Mouse (Mus musculus): ENCODE measurements around the gene Fut9. TPM values are rescaled to one million over a fixed set of nuclear protein-coding genes. Genes with fewer than 3 reads are reported as not detected.

Fut9 gene
- total RNA-seq (2015) (not detected in 2 replicates), total RNA-seq (2017) (not detected in 2 replicates)

- peak; percentile 31; the same call in 1 of the 2 replicates for ATAC-seq (replicated peaks; ENCODE audit: poor library complexity)
These were observed at the start of gene Fut9 for GRCm38 (mm10) chr4:25799476-25800283. Gene Fut9 (minus strand): TSS chr4:25800244.

GRCm38 (mm10) chr4:25815783-25816182, 15.7 kb upstream of the Fut9 start:
- no peak for ATAC-seq (replicated peaks; ENCODE audit: poor library complexity)

- ATAC-seq (replicated peaks; ENCODE audit: poor library complexity): no peak
These were observed 13.3 kb upstream of the Fut9 start for GRCm38 (mm10) chr4:25813340-25813739.

GRCm38 (mm10) chr4:25810058-25810457, 10.0 kb upstream of the Fut9 start:
- ATAC-seq (replicated peaks; ENCODE audit: poor library complexity): no peak

- no peak for ATAC-seq (replicated peaks; ENCODE audit: poor library complexity)
These were observed 1.7 kb upstream of the Fut9 start for GRCm38 (mm10) chr4:25801751-25802150.

- no peak for ATAC-seq (replicated peaks; ENCODE audit: poor library complexity)
These were observed 206 bp upstream of the Fut9 start for GRCm38 (mm10) chr4:25800284-25800616.

GRCm38 (mm10) chr4:25799051-25799475, 981 bp downstream of the Fut9 start:
- no peak for ATAC-seq (replicated peaks; ENCODE audit: poor library complexity)

- no peak for ATAC-seq (replicated peaks; ENCODE audit: poor library complexity)
These were observed 1.6 kb downstream of the Fut9 start for GRCm38 (mm10) chr4:25798412-25798811.

GRCm38 (mm10) chr4:25796149-25796548, 3.9 kb downstream of the Fut9 start:
- ATAC-seq (replicated peaks; ENCODE audit: poor library complexity): no peak

GRCm38 (mm10) chr4:25785276-25785675, 14.8 kb downstream of the Fut9 start:
- ATAC-seq (replicated peaks; ENCODE audit: poor library complexity): no peak

GRCm38 (mm10) chr4:25768657-25769056, 31.4 kb downstream of the Fut9 start:
- ATAC-seq (replicated peaks; ENCODE audit: poor library complexity): no peak

GRCm38 (mm10) chr4:25763091-25763490, 37.0 kb downstream of the Fut9 start:
- no peak for ATAC-seq (replicated peaks; ENCODE audit: poor library complexity)

GRCm38 (mm10) chr4:25757909-25758548, 42.0 kb downstream of the Fut9 start:
- ATAC-seq (replicated peaks; ENCODE audit: poor library complexity): no peak

- no peak for ATAC-seq (replicated peaks; ENCODE audit: poor library complexity)
These were observed 58.5 kb downstream of the Fut9 start for GRCm38 (mm10) chr4:25741553-25741952.

- ATAC-seq (replicated peaks; ENCODE audit: poor library complexity): no peak
These were observed 61.3 kb downstream of the Fut9 start for GRCm38 (mm10) chr4:25738782-25739181.

- ATAC-seq (replicated peaks; ENCODE audit: poor library complexity): no peak
These were observed 78.5 kb downstream of the Fut9 start for GRCm38 (mm10) chr4:25721576-25721975.

- ATAC-seq (replicated peaks; ENCODE audit: poor library complexity): no peak
These were observed 86.1 kb downstream of the Fut9 start for GRCm38 (mm10) chr4:25713907-25714306.

- ATAC-seq (replicated peaks; ENCODE audit: poor library complexity): no peak
These were observed 115.1 kb downstream of the Fut9 start for GRCm38 (mm10) chr4:25684976-25685375.

- ATAC-seq (replicated peaks; ENCODE audit: poor library complexity): no peak
These were observed 135.8 kb downstream of the Fut9 start for GRCm38 (mm10) chr4:25664196-25664595.

- ATAC-seq (replicated peaks; ENCODE audit: poor library complexity): no peak
These were observed 138.8 kb downstream of the Fut9 start for GRCm38 (mm10) chr4:25661204-25661727.

GRCm38 (mm10) chr4:25658792-25659191, 141.3 kb downstream of the Fut9 start:
- no peak for ATAC-seq (replicated peaks; ENCODE audit: poor library complexity)

GRCm38 (mm10) chr4:25651902-25652301, 148.1 kb downstream of the Fut9 start:
- ATAC-seq (replicated peaks; ENCODE audit: poor library complexity): no peak
